Mouse (Mus musculus): ENCODE measurements around the gene Siva1.

Siva1 gene

GRCm38 (mm10) chr12:112623742-112624141 is 20.7 kb upstream of the Siva1 start:
- peak; percentile 74 for DNase-seq (ENCODE audit: low read depth, low spot score)

- peak; percentile 92 for DNase-seq (ENCODE audit: low read depth, low spot score)
Measured at GRCm38 (mm10) chr12:112625700-112626099, 18.8 kb upstream of the Siva1 start.

GRCm38 (mm10) chr12:112626455-112626854 is 18.0 kb upstream of the Siva1 start:
- no peak for DNase-seq (ENCODE audit: low read depth, low spot score)

DNA sequence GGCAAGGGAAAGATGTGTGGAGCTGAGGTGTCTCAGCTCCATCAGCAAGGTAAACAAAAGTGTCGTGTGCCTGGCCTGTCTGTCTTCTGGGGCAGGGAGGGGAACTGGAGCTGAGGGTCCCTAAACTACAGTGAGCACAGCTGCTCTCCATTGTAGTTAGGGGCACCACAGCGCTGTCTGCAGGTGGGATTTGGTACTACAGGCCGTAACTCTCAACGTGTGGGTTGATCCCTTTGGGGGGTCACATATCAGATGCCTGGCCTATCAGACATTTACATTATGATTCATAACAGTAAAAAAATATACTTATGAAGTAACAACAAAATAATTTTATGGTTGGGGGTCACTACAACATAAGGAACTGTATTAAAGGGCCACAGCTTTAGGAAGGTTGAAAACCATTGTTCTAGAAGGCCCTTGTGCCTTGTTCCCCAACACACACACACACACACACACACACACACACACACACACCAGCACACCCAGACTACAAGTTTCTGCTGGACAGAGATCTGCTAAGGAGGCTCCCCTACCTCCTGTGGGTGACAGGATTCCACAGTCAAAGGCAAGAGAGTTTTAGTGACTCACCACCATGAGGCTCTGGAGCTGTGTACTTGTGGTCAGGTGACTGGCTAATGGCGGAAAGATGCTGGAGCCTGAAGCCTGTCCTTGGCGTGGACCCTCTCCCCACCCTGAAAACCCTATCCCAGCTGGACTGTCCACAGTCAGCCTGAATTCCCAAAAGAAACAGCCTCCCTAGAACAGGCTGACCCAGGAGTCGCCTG is 17.2 kb upstream of the Siva1 start:
- DNase-seq (ENCODE audit: low read depth, low spot score), result no peak

- no peak for DNase-seq (ENCODE audit: low read depth, low spot score)
Measured at GRCm38 (mm10) chr12:112628197-112628596, 16.3 kb upstream of the Siva1 start.

DNA sequence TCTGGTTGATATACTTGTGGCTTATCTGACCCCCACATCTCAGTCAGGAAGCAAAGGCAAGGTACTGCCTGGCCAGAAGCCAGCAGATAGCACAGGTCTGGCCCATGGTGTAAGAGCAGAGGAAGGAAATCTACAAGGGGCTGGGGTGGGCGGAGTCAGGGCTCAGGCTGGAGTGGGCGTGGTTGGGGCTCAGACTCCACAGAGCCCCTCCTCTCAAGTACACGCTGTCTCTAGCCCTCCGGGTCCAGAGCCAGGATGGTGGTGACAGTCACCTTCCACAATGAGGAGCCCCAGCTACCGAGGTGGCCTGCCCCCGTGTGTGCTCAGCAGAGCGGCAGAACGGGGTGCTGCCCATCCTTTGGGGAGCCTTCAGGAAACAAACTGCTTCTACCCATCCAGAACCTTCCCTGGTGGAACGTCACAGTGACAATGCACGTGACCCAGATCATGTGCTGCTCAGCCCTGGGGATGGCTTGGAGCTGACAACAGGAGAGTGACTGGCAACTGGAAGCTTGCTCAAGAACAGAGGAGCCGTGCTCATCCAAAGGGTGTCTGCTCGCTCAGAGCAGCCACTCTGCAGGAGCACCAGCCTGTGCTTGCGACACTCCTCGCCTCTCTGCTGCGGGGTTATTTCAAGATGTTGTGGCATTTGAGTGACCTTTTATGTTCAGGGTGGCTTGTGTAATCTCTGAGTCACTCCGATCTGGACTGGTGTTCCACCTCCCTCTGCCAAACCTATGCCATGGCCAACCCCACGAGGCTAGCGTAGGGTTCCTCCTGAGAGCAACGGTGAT is 15.4 kb upstream of the Siva1 start:
- DNase-seq (ENCODE audit: low read depth, low spot score), result peak; percentile 98

DNA sequence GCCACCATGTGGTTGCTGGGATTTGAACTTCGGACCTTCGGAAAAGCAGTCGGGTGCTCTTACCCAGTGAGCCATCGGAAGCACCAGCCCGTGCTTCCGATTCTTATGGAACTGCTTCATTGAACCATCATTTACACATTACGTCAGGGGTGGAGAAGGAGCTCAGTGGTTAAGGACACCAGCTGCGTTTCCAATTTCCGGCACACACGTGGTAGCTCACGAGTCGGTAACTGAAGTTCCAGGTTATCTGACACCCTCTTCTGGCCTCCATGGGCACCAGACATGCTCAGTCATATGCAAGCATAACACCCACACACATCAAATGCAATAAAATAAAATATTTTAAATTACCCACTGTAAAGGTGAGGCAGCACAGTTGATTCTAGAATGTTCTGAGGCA is 14.4 kb upstream of the Siva1 start:
- peak; percentile 94 for DNase-seq (ENCODE audit: low read depth, low spot score)

DNA sequence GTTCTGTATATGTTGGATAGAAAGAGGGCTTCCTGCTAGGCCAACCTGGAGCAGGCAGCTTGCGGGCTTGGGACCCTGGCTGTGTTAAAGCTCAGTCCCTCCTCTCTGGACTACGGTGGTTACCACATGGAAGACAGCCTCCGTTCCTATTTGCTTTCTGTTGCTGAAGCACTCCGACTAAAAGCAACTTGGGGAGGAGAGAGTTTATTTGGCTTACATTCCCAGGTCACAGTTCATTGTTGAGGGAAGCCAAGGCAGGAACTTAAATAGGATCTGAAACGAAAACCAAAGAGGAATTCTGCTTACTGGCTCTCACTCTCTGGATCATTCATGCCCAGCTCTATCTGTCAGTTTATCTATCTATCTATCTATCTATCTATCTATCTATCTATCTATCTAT is 13.7 kb upstream of the Siva1 start:
- DNase-seq (ENCODE audit: low read depth, low spot score), result no peak

- no peak for DNase-seq (ENCODE audit: low read depth, low spot score)
Measured at GRCm38 (mm10) chr12:112631472-112631871, 13.0 kb upstream of the Siva1 start.

DNA sequence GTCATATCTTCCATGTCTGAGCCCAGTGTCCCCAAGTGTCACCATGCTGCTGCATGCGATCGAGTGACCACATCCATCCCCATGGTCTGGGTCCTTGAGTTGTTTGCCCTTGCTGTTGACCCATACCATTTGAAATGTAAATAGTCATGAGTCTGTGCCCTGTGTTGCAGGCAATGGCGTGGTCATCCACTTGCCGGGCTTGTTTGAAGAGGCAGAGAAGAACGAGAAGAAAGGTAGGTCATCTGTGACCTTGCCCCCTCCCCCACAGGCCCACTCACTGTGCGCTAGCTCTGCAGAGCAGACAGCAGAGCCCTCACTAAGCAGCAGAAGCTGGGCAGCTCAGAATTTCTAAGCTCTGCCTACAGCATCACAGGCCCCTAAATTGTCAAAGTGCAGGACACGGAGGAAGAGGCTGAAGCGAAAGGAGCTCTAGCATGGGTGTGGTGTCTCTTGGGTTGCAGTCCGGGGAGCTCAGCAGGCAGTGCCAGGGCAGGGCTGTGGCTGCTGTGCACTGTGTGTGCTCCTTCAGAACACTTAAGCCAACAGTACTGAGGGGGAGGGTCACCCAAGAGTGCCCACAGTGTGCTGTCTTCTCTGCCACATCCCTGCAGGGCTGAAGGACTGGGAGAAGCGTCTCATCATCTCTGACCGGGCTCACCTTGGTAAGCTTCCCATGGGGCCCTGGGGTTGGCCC is 12.2 kb upstream of the Siva1 start:
- DNase-seq (ENCODE audit: low read depth, low spot score), result no peak

GRCm38 (mm10) chr12:112632907-112633306 is 11.6 kb upstream of the Siva1 start:
- no peak for DNase-seq (ENCODE audit: low read depth, low spot score)

- no peak for DNase-seq (ENCODE audit: low read depth, low spot score)
Measured at GRCm38 (mm10) chr12:112633686-112634085, 10.8 kb upstream of the Siva1 start.

- no peak for DNase-seq (ENCODE audit: low read depth, low spot score)
Measured at GRCm38 (mm10) chr12:112639526-112639925, 5.0 kb upstream of the Siva1 start.

DNA sequence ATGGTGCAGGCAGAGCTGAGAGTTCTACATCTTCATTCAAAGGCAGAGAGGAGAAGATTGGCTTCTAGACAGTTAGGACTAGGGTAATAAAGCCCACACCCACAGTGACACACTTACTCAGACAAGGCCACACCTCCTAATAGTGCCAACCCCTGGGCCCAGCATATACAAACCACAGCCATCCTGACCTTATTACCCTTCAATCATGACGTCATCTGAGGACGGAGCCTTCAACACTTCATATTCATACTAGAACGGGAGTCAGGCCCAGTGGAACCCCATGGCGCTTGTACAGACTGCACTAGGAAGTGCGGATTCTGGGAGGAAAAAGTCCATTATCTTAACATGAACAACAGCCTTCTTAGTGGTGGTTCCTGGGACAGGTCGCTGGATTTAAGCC is 1.4 kb upstream of the Siva1 start:
- no peak for DNase-seq (ENCODE audit: low read depth, low spot score)

- DNase-seq (ENCODE audit: low read depth, low spot score), result no peak
Measured at GRCm38 (mm10) chr12:112644855-112645506, 502 bp downstream of the Siva1 start.

GRCm38 (mm10) chr12:112646139-112646538 is 1.7 kb downstream of the Siva1 start:
- no peak for DNase-seq (ENCODE audit: low read depth, low spot score)

DNA sequence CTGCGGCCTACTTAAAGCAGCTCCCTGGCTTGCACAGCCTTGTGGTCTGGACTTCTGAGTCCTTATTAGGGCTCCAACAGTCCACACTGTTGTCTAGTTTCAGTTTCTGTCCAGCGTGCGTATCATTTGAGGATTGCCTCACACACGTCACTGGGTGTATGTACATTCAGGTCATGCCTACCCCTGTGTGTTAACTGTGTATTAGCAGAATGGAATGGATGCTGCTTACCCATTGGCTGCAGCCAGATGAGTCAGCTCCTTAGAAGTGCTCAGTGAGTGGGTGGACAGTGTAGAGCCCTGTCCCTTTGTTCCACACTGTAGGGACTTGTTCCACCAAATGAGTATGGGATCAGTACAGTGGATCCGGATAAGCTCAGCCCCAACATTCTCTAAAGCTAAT is 3.6 kb downstream of the Siva1 start:
- no peak for DNase-seq (ENCODE audit: low read depth, low spot score)

GRCm38 (mm10) chr12:112651778-112652439 is 7.4 kb downstream of the Siva1 start:
- DNase-seq (ENCODE audit: low read depth, low spot score), result no peak

DNA sequence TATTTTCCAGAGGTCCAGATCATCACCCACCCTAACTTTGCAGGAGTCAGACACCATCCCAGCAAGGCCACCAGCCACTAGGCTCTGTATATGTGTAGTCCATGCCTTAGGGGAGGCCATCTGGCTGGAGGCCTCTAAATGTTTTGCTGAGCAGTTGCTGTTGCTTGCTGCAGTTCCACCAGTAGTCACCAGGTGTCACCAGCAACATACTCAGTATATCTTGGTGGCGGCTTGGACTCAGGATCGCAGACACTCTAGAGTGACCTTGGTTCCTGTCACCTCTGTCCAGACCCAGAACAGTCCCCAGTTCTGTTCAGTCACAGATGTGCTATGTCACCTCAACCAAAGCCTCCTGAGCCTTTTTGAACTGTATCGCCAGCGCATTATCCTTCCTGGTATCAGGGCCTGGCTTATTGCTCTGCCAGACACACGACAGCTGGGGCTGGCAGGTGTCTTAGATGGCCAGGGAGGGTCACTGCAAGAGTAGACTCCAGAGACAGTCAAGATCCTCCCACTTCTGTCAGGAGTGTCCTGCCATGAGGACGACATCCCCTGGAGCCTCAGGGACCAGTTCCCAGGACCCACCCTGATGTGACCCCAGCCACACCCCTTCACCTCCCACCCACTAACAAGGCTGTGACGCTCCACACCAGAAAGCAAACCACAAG is 8.8 kb downstream of the Siva1 start:
- peak; percentile 83 for DNase-seq (ENCODE audit: low read depth, low spot score)

DNA sequence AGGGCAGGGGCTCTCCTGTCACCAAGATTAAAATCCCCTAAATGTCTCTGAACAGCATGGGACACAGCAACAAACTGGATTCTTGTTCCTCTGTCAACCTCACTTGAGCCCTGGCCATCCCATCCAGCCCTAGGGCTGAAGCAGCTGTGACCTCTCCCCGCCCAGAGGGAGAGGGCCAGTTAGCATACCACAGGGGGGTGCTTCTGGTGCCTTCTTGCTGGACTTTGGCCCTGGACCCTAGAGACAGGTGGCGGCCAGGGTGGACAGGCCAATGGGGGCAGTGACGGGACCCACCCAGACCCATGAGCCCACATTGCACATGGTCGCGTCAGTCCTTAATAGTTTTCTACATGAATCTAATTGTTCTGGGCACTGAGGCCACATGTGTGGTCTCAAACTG is 9.6 kb downstream of the Siva1 start:
- no peak for DNase-seq (ENCODE audit: low read depth, low spot score)

GRCm38 (mm10) chr12:112658619-112659018 is 14.1 kb downstream of the Siva1 start:
- no peak for DNase-seq (ENCODE audit: low read depth, low spot score)

Measured in skeletal muscle tissue, adult 2 months (tissue).